Mouse (Mus musculus): Measurements from ENCODE around the gene S100a14. TPM values are rescaled to one million over a fixed set of nuclear protein-coding genes. Genes with fewer than 3 reads are reported as not detected.

Gene S100a14
- polyA plus RNA-seq, 1 experiment = 0.96 TPM

GRCm38 (mm10) chr3:90537905-90538296 is 11.2 kb downstream of the S100a14 start:
- TF ChIP-seq MYOD1 (IDR thresholded peaks at IDR 0.05; ENCODE audit: control insufficient read depth, insufficient read length, low read depth) (no peak), USF1 (IDR thresholded peaks at IDR 0.05; ENCODE audit: low read depth) (no peak), FOSL1 (IDR thresholded peaks at IDR 0.05; ENCODE audit: insufficient read depth, low read length, poor library complexity, severe bottlenecking) (no peak), MAX (IDR thresholded peaks at IDR 0.05) (no peak), CEBPB (IDR thresholded peaks at IDR 0.05; ENCODE audit: low read depth) (no peak), MYOG (IDR thresholded peaks at IDR 0.05; ENCODE audit: control insufficient read depth, extremely low read depth, insufficient read length) (no peak), CTCF (IDR thresholded peaks at IDR 0.05; ENCODE audit: control insufficient read depth, insufficient read depth, insufficient read length) (no peak)
- H3K36me3 ChIP-seq (ENCODE audit: control insufficient read depth, insufficient read depth) = no peaks in the 10 kb centered on the region

GRCm38 (mm10) chr3:90540904-90541303 is 14.2 kb downstream of the S100a14 start:
- Histone ChIP-seq H3ac (ENCODE audit: control insufficient read depth, insufficient read length, low read depth) (no peak overlapping the region), H3K79me3 (ENCODE audit: low read depth) (no peaks in the 10 kb centered on the region), H3K27me3 (ENCODE audit: control insufficient read depth, insufficient read depth, insufficient read length) (no peaks in the 10 kb centered on the region), H3K4me3 (ENCODE audit: insufficient read depth, poor library complexity, severe bottlenecking) (no peak overlapping the region), H3K36me3 (ENCODE audit: control insufficient read depth, insufficient read depth) (no peaks in the 10 kb centered on the region), H3K79me2 (ENCODE audit: control insufficient read depth, insufficient read depth) (no peaks in the 10 kb centered on the region)
- no peak for TF ChIP-seq CTCF (IDR thresholded peaks at IDR 0.05; ENCODE audit: control insufficient read depth, insufficient read depth, insufficient read length)
- no peak for TF ChIP-seq CEBPB (IDR thresholded peaks at IDR 0.05; ENCODE audit: low read depth)
- TF ChIP-seq FOSL1 (IDR thresholded peaks at IDR 0.05; ENCODE audit: insufficient read depth, low read length, poor library complexity, severe bottlenecking) = no peak
- no peak for TF ChIP-seq MYOG (IDR thresholded peaks at IDR 0.05; ENCODE audit: control insufficient read depth, extremely low read depth, insufficient read length)
- no peak for TF ChIP-seq USF1 (IDR thresholded peaks at IDR 0.05; ENCODE audit: low read depth)
- TF ChIP-seq MAX (IDR thresholded peaks at IDR 0.05) = no peak
- no peak for TF ChIP-seq MYOD1 (IDR thresholded peaks at IDR 0.05; ENCODE audit: control insufficient read depth, insufficient read length, low read depth)

More at GRCm38 (mm10) chr3:90537905-90538296, 11.2 kb downstream of the S100a14 start:
- no peaks in the 10 kb centered on the region for H3K79me2 ChIP-seq (ENCODE audit: control insufficient read depth, insufficient read depth)
- H3K79me3 ChIP-seq (ENCODE audit: low read depth) = no peaks in the 10 kb centered on the region
- H3K27me3 ChIP-seq (ENCODE audit: control insufficient read depth, insufficient read depth, insufficient read length) = no peaks in the 10 kb centered on the region
- H3ac ChIP-seq (ENCODE audit: control insufficient read depth, insufficient read length, low read depth) = no peak overlapping the region
- no peak overlapping the region for H3K4me3 ChIP-seq (ENCODE audit: insufficient read depth, poor library complexity, severe bottlenecking)

GRCm38 (mm10) chr3:90549676-90550420 is 23.2 kb downstream of the S100a14 start:
- no peaks in the 10 kb centered on the region for H3K79me2 ChIP-seq (ENCODE audit: control insufficient read depth, insufficient read depth)
- H3K4me3 ChIP-seq (ENCODE audit: insufficient read depth, poor library complexity, severe bottlenecking) = no peak overlapping the region
- TF ChIP-seq CTCF (IDR thresholded peaks at IDR 0.05; ENCODE audit: control insufficient read depth, insufficient read depth, insufficient read length) (no peak), USF1 (IDR thresholded peaks at IDR 0.05; ENCODE audit: low read depth) (no peak), CEBPB (IDR thresholded peaks at IDR 0.05; ENCODE audit: low read depth) (peak; percentile 67), MAX (IDR thresholded peaks at IDR 0.05) (no peak), FOSL1 (IDR thresholded peaks at IDR 0.05; ENCODE audit: insufficient read depth, low read length, poor library complexity, severe bottlenecking) (peak; percentile 65), MYOD1 (IDR thresholded peaks at IDR 0.05; ENCODE audit: control insufficient read depth, insufficient read length, low read depth) (no peak), MYOG (IDR thresholded peaks at IDR 0.05; ENCODE audit: control insufficient read depth, extremely low read depth, insufficient read length) (no peak)
- no peaks in the 10 kb centered on the region for H3K36me3 ChIP-seq (ENCODE audit: control insufficient read depth, insufficient read depth)
- H3ac ChIP-seq (ENCODE audit: control insufficient read depth, insufficient read length, low read depth) = no peak overlapping the region
- H3K27me3 ChIP-seq (ENCODE audit: control insufficient read depth, insufficient read depth, insufficient read length) = no peaks in the 10 kb centered on the region
- H3K79me3 ChIP-seq (ENCODE audit: low read depth) = no peaks in the 10 kb centered on the region

GRCm38 (mm10) chr3:90550421-90550790 is 23.8 kb downstream of the S100a14 start:
- H3K79me3 ChIP-seq (ENCODE audit: low read depth) = no peaks in the 10 kb centered on the region
- H3K36me3 ChIP-seq (ENCODE audit: control insufficient read depth, insufficient read depth) = no peaks in the 10 kb centered on the region
- no peaks in the 10 kb centered on the region for H3K79me2 ChIP-seq (ENCODE audit: control insufficient read depth, insufficient read depth)
- H3ac ChIP-seq (ENCODE audit: control insufficient read depth, insufficient read length, low read depth) = no peak overlapping the region
- H3K4me3 ChIP-seq (ENCODE audit: insufficient read depth, poor library complexity, severe bottlenecking) = no peak overlapping the region
- TF ChIP-seq MAX (IDR thresholded peaks at IDR 0.05) (no peak), FOSL1 (IDR thresholded peaks at IDR 0.05; ENCODE audit: insufficient read depth, low read length, poor library complexity, severe bottlenecking) (no peak)
- H3K27me3 ChIP-seq (ENCODE audit: control insufficient read depth, insufficient read depth, insufficient read length) = no peaks in the 10 kb centered on the region

GRCm38 (mm10) chr3:90552231-90552630 is 25.6 kb downstream of the S100a14 start:
- Histone ChIP-seq H3K36me3 (ENCODE audit: control insufficient read depth, insufficient read depth) (no peaks in the 10 kb centered on the region), H3ac (ENCODE audit: control insufficient read depth, insufficient read length, low read depth) (no peak overlapping the region), H3K4me3 (ENCODE audit: insufficient read depth, poor library complexity, severe bottlenecking) (no peak overlapping the region), H3K79me2 (ENCODE audit: control insufficient read depth, insufficient read depth) (no peaks in the 10 kb centered on the region), H3K27me3 (ENCODE audit: control insufficient read depth, insufficient read depth, insufficient read length) (no peaks in the 10 kb centered on the region), H3K79me3 (ENCODE audit: low read depth) (no peaks in the 10 kb centered on the region)
- no peak for TF ChIP-seq MAX (IDR thresholded peaks at IDR 0.05)
- no peak for TF ChIP-seq CTCF (IDR thresholded peaks at IDR 0.05; ENCODE audit: control insufficient read depth, insufficient read depth, insufficient read length)
- no peak for TF ChIP-seq USF1 (IDR thresholded peaks at IDR 0.05; ENCODE audit: low read depth)
- TF ChIP-seq MYOD1 (IDR thresholded peaks at IDR 0.05; ENCODE audit: control insufficient read depth, insufficient read length, low read depth) = no peak
- TF ChIP-seq MYOG (IDR thresholded peaks at IDR 0.05; ENCODE audit: control insufficient read depth, extremely low read depth, insufficient read length) = no peak
- TF ChIP-seq CEBPB (IDR thresholded peaks at IDR 0.05; ENCODE audit: low read depth) = peak; percentile 17
- TF ChIP-seq FOSL1 (IDR thresholded peaks at IDR 0.05; ENCODE audit: insufficient read depth, low read length, poor library complexity, severe bottlenecking) = no peak

- no peaks in the 10 kb centered on the region for H3K79me3 ChIP-seq (ENCODE audit: low read depth)
Observed at GRCm38 (mm10) chr3:90555954-90556353, 29.3 kb downstream of the S100a14 start.

More at GRCm38 (mm10) chr3:90555954-90556353, 29.3 kb downstream of the S100a14 start:
- H3ac ChIP-seq (ENCODE audit: control insufficient read depth, insufficient read length, low read depth) = no peak overlapping the region
- H3K27me3 ChIP-seq (ENCODE audit: control insufficient read depth, insufficient read depth, insufficient read length) = no peaks in the 10 kb centered on the region
- no peaks in the 10 kb centered on the region for H3K79me2 ChIP-seq (ENCODE audit: control insufficient read depth, insufficient read depth)
- no peak overlapping the region for H3K4me3 ChIP-seq (ENCODE audit: insufficient read depth, poor library complexity, severe bottlenecking)
- H3K36me3 ChIP-seq (ENCODE audit: control insufficient read depth, insufficient read depth) = no peaks in the 10 kb centered on the region
- no peak for TF ChIP-seq MYOG (IDR thresholded peaks at IDR 0.05; ENCODE audit: control insufficient read depth, extremely low read depth, insufficient read length)
- no peak for TF ChIP-seq USF1 (IDR thresholded peaks at IDR 0.05; ENCODE audit: low read depth)
- no peak for TF ChIP-seq MYOD1 (IDR thresholded peaks at IDR 0.05; ENCODE audit: control insufficient read depth, insufficient read length, low read depth)
- no peak for TF ChIP-seq CTCF (IDR thresholded peaks at IDR 0.05; ENCODE audit: control insufficient read depth, insufficient read depth, insufficient read length)
- no peak for TF ChIP-seq FOSL1 (IDR thresholded peaks at IDR 0.05; ENCODE audit: insufficient read depth, low read length, poor library complexity, severe bottlenecking)
- no peak for TF ChIP-seq MAX (IDR thresholded peaks at IDR 0.05)
- no peak for TF ChIP-seq CEBPB (IDR thresholded peaks at IDR 0.05; ENCODE audit: low read depth)

Measured in C2C12 (cell line).